Mouse (Mus musculus) erythroblast, adult 5-6 weeks (primary cell): ENCODE data around the gene Sh3rf3. TPM values are rescaled to one million over a fixed set of nuclear protein-coding genes. Genes with fewer than 3 reads are reported as not detected.

Source experiments
- ATAC-seq: replicated peaks from 2 replicates; pipeline ENCODE4 v1.8.0; 2016; ENCODE audit warnings: moderate number of reproducible peaks, mild to moderate bottlenecking, moderate TSS enrichment, inconsistent platforms; ENCODE audit not compliant: poor library complexity, low FRiP score, severe bottlenecking
- total RNA-seq, 2 experiments: library from RNA; stranded (forward) in 1 of 2; stranded (reverse) in 1 of 2; fragments of 150-400 nt in 1 of 2; fragments of 200-764, 138-1000 nt in 1 of 2; gene quantifications; 2 replicates each; pipeline versions ENCODE4 v1.2.3 to v1.2.4; 2015 to 2017; ENCODE audit warnings: low replicate concordance in 2 of 2

Sh3rf3 gene
- total RNA-seq, 2 experiments from 2014 or later, result not detected

GRCm38 (mm10) chr10:59133478-59134009 lies 320.4 kb downstream of the Sh3rf3 start:
- no peak for ATAC-seq

GRCm38 (mm10) chr10:59149956-59150383 lies 336.8 kb downstream of the Sh3rf3 start:
- ATAC-seq, result no peak

- no peak for ATAC-seq
Measured at GRCm38 (mm10) chr10:59150938-59151657, 337.9 kb downstream of the Sh3rf3 start.

GRCm38 (mm10) chr10:59152544-59153081 lies 339.5 kb downstream of the Sh3rf3 start:
- ATAC-seq, result no peak

GRCm38 (mm10) chr10:59158627-59159026 lies 345.5 kb downstream of the Sh3rf3 start:
- ATAC-seq, result no peak

GRCm38 (mm10) chr10:59162185-59162897 lies 349.2 kb downstream of the Sh3rf3 start:
- no peak for ATAC-seq

GRCm38 (mm10) chr10:59166104-59166944 lies 353.2 kb downstream of the Sh3rf3 start:
- ATAC-seq, result 0 out of 2 replicates have a peak, but pooled peaks have one; percentile 52

GRCm38 (mm10) chr10:59171042-59171441 lies 357.9 kb downstream of the Sh3rf3 start:
- ATAC-seq, result no peak

- no peak for ATAC-seq
Measured at GRCm38 (mm10) chr10:59172539-59172938, 359.4 kb downstream of the Sh3rf3 start.

GRCm38 (mm10) chr10:59179620-59180019 lies 366.5 kb downstream of the Sh3rf3 start:
- no peak for ATAC-seq

GRCm38 (mm10) chr10:59182306-59182705 lies 369.1 kb downstream of the Sh3rf3 start:
- ATAC-seq, result no peak

Other genes starting within 250 kb of the Sh3rf3 start
- not detected in 2 replicates for gene Edar, start 137.7 kb upstream of the Sh3rf3 start, total RNA-seq (2015; ENCODE audit: low replicate concordance)
- gene Edar, start 137.7 kb upstream of the Sh3rf3 start, total RNA-seq (2017; ENCODE audit: low replicate concordance), result not detected in 2 replicates
- not detected in 2 replicates for gene Gm17542, start 95.1 kb upstream of the Sh3rf3 start, total RNA-seq (2015; ENCODE audit: low replicate concordance)
- gene Gm17542, start 95.1 kb upstream of the Sh3rf3 start, total RNA-seq (2017; ENCODE audit: low replicate concordance), result not detected in 2 replicates